Mouse (Mus musculus) monocyte, adult 2 months (primary cell): Measurements from ENCODE around the gene Ankrd52.

ENCODE experiments used
- DNase-seq, 2 experiments: peaks; one replicate each; pipeline ENCODE4 v3.0.0; 2022; ENCODE audit warnings: low spot score in 2 of 2, low read depth in 1 of 2

Gene Ankrd52

DNA sequence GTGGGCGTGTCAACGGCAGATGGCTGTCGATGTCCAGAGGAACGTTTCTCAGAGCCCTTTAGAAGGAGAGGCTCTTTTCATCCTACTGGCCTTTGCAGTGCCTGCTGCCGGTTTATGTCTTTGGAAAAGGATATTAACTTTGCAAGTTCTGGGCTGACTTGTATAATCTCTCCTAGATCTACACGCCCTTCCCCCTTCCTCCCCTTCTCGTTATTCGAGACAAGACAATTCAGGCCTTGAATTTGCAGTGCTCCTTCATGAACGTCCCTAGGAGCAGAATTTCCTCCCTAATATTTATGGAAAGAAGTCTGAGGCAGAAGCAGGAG is 7.7 kb upstream of the Ankrd52 start:
- no peak for DNase-seq

DNA sequence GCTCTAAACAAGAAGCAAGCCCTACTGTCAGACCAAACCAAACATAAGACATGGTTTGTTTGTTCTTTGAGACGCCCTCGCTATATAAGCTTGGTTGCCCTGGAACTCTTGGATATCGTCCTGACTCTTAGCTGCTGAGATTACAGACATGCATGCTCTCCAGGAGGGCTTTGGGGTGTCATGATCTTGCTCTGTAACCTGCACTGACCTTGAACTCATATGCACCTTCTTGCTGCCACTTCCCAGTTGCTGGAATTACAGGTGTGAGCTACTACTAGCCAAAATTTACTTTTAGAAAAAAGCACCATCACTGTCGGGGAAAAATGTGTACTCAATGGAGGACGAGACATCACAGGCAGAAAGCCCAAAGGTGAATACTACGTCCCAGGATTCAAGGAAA is 7.3 kb upstream of the Ankrd52 start:
- DNase-seq: no peak

DNA sequence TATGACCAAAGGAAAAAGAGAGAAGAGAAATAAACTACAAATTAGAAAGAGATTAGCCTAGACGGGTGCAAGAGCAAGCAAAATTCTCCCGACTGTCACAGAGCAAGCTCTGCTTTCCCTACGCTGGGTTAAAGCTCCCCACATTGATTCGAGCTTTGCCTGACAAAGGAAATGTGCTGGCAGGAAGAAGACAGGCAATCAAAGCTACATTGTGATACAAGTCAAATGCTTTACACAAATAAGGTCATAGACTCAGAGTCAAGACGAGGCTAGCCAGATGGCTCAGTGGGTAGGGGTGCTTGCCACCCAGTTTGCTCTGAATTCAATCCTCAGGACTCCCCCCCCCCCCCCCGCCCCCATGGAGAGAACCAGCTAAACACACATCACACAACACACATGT is 6.9 kb upstream of the Ankrd52 start:
- DNase-seq: no peak

DNA sequence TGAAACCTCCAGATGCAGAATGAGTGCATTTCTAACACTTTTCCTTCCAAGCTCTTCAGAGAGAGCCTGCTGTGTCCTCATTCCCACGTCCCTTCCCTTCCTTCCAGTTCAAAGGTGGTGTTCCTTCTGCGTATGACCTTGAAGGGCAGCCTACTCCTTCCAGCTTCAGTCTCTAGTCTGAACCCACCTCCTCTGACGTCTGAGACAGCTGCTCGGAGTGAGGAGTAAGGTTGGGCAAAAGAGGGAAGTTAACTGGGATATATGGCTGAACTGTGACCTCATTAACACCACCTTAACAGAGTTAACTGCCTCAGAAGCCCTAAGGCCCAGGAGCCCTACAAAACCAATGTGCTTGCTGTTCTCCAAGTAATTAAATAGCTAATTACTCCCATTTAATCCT is 6.3 kb upstream of the Ankrd52 start:
- no peak for DNase-seq

DNA sequence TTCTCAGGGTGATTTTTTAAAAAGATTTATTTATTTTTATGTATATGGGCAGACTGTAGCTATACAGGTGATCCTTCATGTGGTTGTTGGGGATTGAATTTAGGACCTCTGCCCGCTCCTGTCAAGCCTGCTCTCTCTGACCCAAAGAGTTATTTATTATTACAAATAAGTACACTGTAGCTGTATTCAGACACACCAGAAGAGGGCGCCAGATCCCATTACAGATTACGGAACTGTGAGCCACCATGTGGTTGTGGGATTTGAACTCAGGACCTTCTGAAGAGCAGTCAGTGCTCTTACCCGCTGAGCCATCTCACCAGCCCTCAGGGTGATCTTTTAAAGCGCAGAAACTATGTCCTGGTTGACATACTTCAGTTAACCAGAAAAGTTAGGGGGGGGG is 4.8 kb upstream of the Ankrd52 start:
- no peak for DNase-seq

DNA sequence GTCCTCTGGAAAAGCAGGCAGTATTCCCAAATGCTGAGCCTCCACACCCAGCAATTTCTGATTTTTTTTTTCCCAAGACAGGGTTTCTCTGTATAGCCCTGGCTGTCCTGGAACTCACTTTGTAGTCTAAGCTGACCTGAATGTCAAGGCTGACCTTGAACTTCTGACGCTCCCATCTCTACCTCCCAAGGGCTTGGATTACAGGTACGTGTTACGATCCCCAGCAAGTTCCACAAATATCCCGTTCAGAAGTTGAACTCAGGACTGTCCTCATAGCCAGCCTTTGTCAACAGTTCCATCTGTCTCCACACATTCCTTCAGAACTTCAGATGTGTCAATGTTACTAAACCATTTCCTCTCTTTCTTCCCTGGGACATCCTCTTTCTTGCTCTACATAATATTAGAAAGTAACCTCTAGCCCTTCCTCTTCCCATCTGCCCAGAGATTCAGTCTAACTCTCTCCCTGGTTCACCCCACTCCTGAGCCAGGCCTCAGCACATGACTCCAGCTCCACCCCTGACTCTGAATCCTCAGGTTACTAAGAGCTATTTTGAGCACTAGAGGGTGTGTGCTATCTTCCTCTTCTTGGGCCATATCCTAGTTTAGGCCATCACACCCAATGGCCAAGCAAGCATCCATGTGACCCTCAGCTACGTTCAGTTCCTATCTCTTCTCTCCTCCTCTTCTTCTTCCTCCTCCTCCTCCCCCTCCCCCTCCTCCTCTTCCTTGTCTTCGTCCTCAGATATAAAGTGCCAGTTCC is 3.7 kb upstream of the Ankrd52 start:
- DNase-seq: peak; percentile 50 to 71

DNA sequence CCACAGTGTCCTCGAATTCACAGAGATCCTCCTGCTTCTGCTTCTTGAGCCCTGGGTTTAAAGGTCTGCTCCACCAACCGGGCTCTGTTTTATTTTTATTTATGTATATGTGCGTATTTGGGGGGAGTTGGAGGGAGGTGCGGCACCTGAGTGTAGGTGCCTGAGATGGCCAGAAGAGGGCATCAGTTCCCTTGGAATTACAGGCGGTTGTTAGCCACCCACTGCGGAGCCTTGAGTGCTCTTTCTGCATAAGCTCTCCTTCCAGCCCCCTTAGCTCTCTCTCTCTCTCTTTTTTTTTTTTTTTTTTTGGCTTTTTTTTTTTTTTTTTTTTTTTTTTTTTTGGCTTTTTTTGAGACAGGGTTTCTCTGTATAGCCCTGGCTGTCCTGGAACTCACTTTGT is 2.5 kb upstream of the Ankrd52 start:
- DNase-seq: no peak

DNA sequence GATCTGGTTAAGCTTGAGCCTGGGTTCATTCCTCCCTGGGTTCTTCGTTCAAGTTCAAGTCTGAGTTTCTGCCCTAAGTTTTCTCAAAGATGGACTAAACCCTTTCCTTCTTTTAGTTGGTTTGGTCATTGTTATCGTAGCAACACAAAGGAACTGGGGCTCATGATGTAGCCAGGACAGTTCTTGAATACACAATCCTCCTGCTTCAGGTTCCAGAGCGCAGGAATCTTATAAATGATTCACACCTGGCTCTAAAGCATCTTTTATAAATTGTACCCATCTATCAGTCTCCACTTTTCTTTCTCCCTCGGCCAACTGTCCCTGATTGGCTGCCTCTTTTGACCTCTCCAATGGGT is 838 bp upstream of the Ankrd52 start:
- DNase-seq: no peak

DNA sequence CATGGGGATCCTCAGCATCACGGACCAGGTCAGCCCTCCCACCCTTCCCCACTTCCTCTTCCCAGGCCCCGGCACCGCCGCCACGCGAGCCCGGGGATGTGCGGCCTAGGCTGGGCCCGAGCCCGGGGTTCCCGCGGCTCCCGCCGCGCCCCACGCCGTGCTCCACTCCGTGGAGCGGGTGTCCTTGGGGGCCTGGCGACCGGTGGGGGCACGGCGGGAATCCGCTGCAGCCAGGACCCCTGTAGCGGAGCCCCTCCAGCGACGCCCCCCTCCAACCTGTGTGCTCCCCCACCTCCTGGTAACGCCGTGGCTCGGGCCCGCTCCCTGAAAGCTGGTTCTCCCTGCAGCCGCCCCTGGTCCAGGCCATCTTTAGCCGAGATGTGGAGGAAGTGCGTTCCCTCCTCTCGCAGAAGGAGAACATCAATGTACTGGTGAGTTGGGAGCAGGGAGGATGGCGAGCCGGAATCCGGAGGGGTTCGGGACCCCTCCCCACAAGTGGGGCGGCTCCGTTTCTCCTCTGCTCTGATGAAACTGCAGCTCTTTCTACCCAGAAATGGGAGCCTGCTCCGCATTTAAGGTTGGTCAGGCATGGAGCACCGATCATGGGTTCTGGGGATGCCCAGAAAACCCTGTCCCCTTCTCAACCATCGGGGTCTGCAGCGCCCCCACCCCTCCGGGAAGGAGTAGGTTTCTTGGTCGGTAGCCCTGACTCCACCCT is 466 bp downstream of the Ankrd52 start:
- DNase-seq: no peak

DNA sequence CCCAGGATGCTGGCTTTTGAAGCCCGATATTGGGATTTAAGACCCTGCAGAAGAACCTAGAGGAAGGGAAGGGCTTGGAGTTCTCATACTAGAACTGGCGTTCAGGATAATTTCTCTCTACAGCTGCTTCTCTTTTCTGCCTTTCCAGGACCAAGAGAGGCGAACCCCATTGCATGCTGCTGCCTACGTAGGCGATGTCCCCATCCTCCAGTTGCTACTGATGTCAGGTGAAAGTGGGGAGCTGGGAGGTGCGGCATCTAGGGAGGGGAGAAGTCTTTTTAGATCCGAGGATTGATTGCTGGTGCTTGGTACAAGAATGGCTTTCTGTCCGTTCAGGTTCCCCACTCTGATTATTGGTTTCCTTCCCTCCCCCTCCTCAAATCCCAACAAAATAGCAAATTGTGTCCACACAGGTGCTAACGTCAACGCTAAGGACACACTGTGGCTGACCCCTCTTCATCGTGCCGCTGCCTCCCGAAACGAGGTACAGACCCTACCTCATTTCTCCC is 1.1 kb downstream of the Ankrd52 start:
- DNase-seq: no peak

DNA sequence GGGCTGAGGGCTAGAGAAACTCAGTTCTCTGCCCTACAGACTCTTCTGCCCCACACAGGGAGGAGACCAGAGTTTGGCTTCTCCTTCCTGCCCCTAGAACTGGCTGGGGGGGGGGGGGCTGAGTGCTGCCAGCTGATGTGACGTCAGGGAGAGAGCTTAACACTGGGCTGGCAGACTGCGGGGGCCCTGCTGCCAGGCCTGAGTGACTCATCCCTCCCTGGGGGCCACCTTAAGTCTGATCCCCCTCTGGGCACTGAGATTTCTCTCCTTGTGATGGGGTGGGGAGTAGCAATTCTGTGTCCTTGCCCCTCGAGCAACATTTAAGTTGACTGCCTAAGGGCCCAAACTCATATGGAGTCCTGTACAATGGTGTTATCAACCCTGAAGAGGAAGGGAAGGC is 1.5 kb downstream of the Ankrd52 start:
- DNase-seq: no peak

DNA sequence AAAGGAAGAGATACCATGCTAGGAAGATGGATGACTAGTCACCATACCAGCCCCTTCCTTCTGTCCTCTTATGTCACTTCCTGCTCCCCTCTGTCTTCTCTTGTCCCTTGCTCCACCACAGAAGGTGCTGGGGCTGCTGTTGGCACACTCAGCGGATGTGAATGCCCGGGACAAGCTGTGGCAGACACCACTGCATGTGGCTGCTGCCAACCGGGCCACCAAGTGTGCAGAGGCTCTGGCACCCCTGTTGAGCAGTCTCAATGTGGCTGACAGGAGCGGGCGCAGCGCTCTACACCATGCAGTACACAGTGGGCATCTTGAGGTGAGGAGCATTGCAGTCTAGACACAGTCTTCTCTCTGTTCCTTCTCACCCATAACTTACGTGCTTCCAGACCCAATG is 2.3 kb downstream of the Ankrd52 start:
- no peak for DNase-seq

DNA sequence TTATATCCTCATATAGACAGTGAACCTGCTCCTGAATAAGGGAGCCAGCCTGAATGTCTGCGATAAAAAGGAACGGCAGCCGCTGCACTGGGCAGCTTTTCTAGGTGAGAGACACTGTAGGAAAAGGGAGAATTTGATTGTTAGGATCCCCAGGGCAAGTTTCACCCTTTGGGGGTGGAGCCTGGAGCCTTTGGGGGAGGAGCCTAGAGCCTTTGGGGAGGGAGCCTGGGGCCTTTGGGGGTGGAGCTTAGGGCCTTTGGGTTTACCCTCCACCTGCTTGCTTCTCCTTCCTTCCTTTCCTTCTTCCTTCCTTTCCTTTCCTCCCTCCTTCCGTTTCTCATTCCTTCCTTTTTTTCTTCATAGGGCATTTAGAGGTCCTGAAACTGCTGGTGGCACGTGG is 3.6 kb downstream of the Ankrd52 start:
- no peak for DNase-seq

DNA sequence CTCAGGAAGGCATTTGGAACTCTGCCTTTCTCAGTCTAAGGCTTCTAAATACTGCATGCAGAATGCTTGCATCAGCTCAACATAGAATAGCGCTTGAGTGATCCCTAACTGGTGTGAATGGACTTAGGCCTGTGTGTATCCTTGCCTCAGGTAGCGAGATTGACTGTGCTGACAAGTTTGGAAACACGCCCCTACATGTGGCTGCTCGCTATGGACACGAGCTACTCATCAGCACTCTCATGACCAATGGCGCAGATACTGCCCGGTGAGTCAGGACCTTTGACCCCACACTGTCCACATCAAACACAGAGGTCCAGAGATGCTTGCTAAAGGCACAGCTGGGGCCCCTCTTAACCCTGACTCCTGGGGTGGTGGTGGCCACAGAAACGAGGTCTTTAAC is 5.6 kb downstream of the Ankrd52 start:
- DNase-seq: no peak

DNA sequence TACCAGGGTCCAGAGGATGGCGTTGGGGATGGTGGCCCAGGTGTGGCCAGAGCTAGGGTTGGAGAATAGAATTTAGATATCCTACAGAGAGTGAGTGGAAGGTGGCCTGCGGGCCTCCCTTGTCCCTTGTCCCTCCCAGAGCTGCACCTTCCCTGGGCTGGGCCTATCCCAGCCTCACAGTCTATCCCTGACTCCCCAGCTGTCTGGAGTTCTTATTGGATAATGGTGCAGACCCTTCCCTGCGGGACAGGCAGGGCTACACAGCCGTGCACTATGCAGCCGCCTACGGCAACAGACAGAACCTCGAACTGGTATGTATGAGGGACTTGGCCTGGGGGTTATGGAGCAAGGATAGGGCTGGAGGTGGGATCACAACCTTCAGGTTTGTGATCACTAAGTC is 9.0 kb downstream of the Ankrd52 start:
- no peak for DNase-seq

DNA sequence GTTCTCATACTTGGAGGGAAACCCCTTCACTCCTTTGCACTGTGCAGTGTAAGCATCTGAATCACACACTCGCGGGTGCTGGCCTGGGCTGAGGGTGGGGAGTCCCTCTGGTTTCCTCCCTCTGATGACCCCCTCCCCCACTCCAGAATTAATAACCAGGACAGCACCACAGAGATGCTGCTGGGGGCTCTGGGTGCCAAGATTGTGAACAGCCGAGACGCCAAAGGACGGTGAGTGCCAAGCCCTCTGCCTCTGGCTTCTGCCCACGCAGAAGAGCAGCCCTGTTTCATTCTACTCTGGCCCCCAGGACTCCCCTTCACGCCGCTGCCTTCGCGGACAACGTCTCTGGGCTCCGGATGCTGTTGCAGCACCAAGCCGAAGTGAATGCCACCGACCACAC is 12.0 kb downstream of the Ankrd52 start:
- no peak for DNase-seq

DNA sequence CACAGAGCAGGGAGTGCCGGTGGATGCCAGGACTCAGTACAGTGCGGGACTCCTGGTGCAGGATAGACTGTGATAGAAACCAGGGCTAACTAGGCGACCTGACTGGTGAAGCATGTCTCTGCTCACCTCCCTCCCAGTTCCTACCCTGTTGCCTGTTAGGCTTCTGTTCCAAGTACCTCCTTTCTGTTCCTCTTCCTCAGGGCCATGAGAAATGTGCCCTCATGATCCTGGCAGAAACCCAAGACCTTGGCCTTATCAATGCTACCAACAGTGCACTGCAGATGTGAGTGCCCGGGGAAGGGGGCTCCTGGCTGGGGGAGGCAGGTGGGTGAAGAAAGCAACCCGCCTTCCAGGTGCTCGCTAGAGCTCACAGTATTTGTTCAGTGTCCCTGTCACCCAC is 12.7 kb downstream of the Ankrd52 start:
- no peak for DNase-seq

DNA sequence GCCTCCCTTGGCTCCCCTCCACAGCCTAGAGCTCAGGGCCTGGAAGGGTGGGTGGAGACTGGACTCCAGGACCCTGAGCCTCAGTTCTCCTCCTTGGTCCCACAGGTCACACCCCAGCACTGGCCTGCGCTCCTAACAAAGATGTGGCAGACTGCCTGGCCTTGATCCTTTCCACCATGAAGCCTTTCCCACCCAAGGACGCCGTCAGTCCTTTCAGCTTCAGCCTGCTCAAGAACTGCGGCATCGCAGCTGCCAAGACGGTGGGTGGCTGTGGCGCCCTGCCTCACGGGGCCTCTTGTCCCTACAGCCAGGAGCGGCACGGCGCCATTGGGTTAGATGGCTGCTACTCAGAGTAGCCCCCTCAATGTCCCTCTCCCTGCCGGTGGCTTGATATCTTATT is 13.5 kb downstream of the Ankrd52 start:
- DNase-seq: no peak

DNA sequence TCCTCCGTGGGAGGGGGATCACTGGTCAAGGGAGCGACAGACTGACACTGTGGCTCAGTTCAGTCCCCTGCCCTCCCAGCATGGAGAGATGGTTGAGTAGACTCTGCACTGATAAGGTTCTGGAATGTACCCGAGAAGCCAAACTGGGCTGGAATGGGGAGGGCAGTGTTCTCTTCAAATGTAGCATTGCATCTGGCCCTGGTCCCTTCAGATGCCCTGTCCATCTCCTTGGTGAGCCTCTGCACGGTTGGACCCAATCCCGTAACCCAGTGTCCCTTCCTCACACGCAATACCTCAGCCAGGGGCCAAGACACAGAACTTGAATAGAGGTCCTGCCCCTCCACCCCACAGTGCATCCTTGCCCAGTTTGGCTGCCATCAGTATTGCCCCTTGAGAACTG is 14.9 kb downstream of the Ankrd52 start:
- no peak for DNase-seq

DNA sequence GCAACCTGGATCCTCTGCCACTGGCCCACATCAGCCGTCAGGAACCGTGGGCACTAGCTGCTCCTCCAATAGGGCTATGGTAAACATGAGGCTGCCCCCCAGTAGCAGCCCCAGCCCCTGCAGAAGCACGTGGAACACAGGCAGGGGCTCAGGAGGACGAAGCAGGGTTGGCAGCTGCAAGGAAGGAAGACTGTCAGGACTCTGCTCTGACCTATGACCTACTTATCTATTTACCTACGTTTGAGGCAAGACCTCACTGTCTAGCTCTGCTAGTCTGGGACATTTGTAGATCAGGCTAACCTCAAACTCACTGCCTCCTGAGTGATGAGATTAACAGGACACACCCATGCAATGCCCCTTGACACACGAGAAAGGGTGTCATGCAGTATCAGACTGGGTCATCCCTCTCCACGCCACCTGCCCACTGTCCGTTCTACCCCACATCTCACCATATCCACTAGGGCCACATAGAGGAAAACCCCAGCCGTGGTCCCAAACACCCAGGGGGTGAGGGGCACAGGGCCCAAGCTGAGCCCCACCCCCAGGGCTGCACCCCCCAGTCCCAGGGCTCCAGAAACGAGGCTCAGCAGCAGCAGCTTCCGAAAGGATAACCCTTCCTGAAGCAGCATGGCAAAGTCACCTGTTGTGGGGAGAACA is 19.2 kb downstream of the Ankrd52 start:
- DNase-seq: no peak

DNA sequence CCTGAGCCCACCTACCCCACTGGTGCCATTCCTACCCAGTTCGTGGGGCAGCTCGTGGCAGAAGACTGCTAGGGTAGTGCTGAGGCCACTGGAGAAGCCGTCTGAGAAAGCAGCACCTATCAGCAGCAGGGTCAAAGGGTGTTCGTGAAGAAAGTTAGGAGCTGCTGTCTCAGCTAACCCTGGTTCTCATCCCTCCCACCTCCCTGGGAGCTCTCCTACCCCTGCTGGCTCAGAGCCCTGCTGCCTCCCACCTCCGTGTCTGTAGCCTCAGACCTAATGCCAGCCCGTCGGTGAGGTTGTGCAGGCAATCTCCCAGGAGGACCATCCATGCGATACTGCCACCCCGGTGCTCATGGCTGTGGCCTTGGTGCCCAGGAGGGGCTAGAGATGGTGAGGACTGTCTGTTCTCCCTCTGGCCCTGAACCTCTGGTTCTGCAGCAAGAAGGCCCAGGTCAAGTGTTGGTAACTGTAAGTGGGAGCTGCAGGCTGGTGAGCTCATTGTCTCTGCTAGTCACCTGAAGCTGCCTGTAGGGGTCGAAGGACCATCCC is 19.9 kb downstream of the Ankrd52 start:
- no peak for DNase-seq

DNA sequence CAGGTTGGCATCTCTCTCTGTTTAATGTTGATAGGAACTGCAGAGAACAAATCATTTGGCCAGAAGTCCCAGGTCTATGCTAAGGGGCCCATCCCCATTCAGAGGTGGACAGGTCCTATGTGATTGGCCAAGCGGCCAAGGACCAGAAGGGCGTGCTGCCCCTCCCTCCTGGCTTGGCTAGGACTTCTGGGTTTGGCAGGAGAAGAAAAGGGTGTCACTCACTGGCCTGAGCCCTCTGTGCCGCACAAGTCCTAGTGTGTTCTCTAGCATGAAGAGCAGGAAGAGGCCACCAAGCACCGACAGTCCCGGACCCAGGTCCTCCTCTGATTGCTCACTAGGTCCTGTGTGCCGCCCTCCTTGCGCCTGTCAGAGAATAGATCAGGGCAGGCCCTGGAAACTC is 20.6 kb downstream of the Ankrd52 start:
- no peak for DNase-seq
